In genomic region chr2:170070641-170071241, GRCm38 (mm10) we compare ENCODE assay signal across 9 mouse cellular contexts.
A peak's percentile ranks its signal among the peaks of the same experiment; 100 is the strongest.
DNase-seq lines count a peak whose midpoint lies in the region; ATAC-seq and TF ChIP-seq lines count a peak whose summit lies in the region.
"Had no signal": no experiment of that assay in that cellular context is flagged by ENCODE, and none has a peak within 500 bp of the region (broad histone marks: within the 10 kb centered on the region; RNA-seq: fewer than 3 reads in every experiment).

No protein-coding gene starts in this region.

- peak; percentile 36 for DNase-seq in kidney, adult 2 months
- DNase-seq in kidney, adult 8-10 months: no peak
- DNase-seq in embryo, embryonic 9.5 days (ENCODE audit: extremely low spot score): peak; percentile 39
- DNase-seq in intestine, embryonic 14.5 days (ENCODE audit: low spot score): peak; percentile 72
- peak; percentile 26 for DNase-seq in ovary, postnatal 10 days (ENCODE audit: low spot score)
- no peak for DNase-seq in left cerebral cortex, adult 2 months (ENCODE audit: extremely low spot score in 1 of 2, low spot score in 2 of 2)
- DNase-seq in spleen, postnatal 14 days (ENCODE audit: low spot score in 2 of 2): no peak
- no peak for DNase-seq in cerebellum, adult 18-20 months

- H3K4me3 ChIP-seq in kidney, adult 2 months (ENCODE audit: insufficient read depth, low read depth, low read length): peak overlapping the region; percentile 30; the same call in 1 of the 2 replicates
- H3K4me3 ChIP-seq in intestine, embryonic 14.5 days (ENCODE audit: low read depth, low read length): 0 out of 2 replicates have a peak overlapping the region, but pooled peaks have one; percentile 12
- no peak overlapping the region for H3K4me3 ChIP-seq in left cerebral cortex, adult 2 months

- H3K9me3 ChIP-seq in intestine, embryonic 14.5 days (ENCODE audit: control insufficient read depth, low read length): 0 out of 2 replicates have a peak, but pooled peaks cover 10% of the 10 kb centered on the region

- intact Hi-C loops in left cerebral cortex, adult 2 months (cut with DNase I): no loop called here

- no peaks in the 10 kb centered on the region for H3K36me3 ChIP-seq in kidney, adult 2 months (ENCODE audit: control insufficient read depth, insufficient read depth, low read length)
- H3K36me3 ChIP-seq in intestine, embryonic 14.5 days (ENCODE audit: control insufficient read depth, insufficient read depth, low read length): no peaks in the 10 kb centered on the region

- no peaks in the 10 kb centered on the region for H3K4me1 ChIP-seq in kidney, adult 2 months (ENCODE audit: control insufficient read depth, insufficient read depth, low read length)
- H3K4me1 ChIP-seq in intestine, embryonic 14.5 days (replicated peaks; ENCODE audit: control insufficient read depth, insufficient read depth, low read length): peaks cover 20% of the 10 kb centered on the region

- peak overlapping the region; percentile 39 for H3K4me2 ChIP-seq in intestine, embryonic 14.5 days (ENCODE audit: low read length)

- no peak overlapping the region for H3K27ac ChIP-seq in kidney, adult 2 months (ENCODE audit: insufficient read depth, low read depth, low read length)
- H3K27ac ChIP-seq in intestine, embryonic 14.5 days (ENCODE audit: low read depth): peak overlapping the region; percentile 61
- H3K27ac ChIP-seq in left cerebral cortex, adult 2 months: no peak overlapping the region

- H3K9ac ChIP-seq in intestine, embryonic 14.5 days (ENCODE audit: low read length): no peak overlapping the region

- no peak for TF ChIP-seq POLR2A in kidney, adult 2 months (IDR thresholded peaks at IDR 0.05; ENCODE audit: low read depth, low read length)

- H3K27me3 ChIP-seq in kidney, adult 2 months (replicated peaks; ENCODE audit: control insufficient read depth, insufficient read depth, low read length): no peaks in the 10 kb centered on the region
- no peaks in the 10 kb centered on the region for H3K27me3 ChIP-seq in intestine, embryonic 14.5 days (replicated peaks; ENCODE audit: control insufficient read depth, insufficient read depth, low read length)

- ATAC-seq in intestine, embryonic 14.5 days (replicated peaks; ENCODE audit: low FRiP score, low TSS enrichment, low read depth): peak; percentile 73
- ATAC-seq: Patski had no signal

- WGBS in kidney, adult 2 months: 10% methylated on average over 15 of the region's 15 CpGs
- WGBS in intestine, embryonic 14.5 days: 15% methylated on average over 15 of the region's 15 CpGs

- TF ChIP-seq CTCF in kidney, adult 2 months (conservative IDR thresholded peaks at IDR 0.05; ENCODE audit: insufficient read depth, insufficient read length, low read depth, low read length): no peak
- TF ChIP-seq CTCF in left cerebral cortex, adult 2 months (IDR thresholded peaks at IDR 0.05): no peak

Comparison
In these comparisons a context has a peak if more than half of its experiments do, and no peak if none do; other contexts are left out.
1. DNase-seq: peak in kidney, adult 2 months (single experiment), embryo, embryonic 9.5 days (single experiment), intestine, embryonic 14.5 days (single experiment) and ovary, postnatal 10 days (single experiment); none in kidney, adult 8-10 months (0 of 2), left cerebral cortex, adult 2 months (0 of 2), spleen, postnatal 14 days (0 of 2) and cerebellum, adult 18-20 months (0 of 2).